Mouse (Mus musculus): ENCODE measurements around the gene Tfdp2. TPM values are rescaled to one million over a fixed set of nuclear protein-coding genes. Genes with fewer than 3 reads are reported as not detected.

Gene Tfdp2
- polyA plus RNA-seq, 1 experiment from 2014 or later: 53.9 TPM

- ATAC-seq (no peak), DNase-seq (ENCODE audit: low spot score) (no peak)
- no peak overlapping the region for H3K27ac ChIP-seq (ENCODE audit: low read length)
- H3K9me3 ChIP-seq (ENCODE audit: low read length): no peaks in the 10 kb centered on the region
- H3K9ac ChIP-seq (replicated peaks; ENCODE audit: low read depth): no peak overlapping the region
- no peak overlapping the region for H3K4me2 ChIP-seq (replicated peaks; ENCODE audit: low read depth, low read length)
- H3K4me1 ChIP-seq (ENCODE audit: insufficient read depth, low read depth, low read length): no peaks in the 10 kb centered on the region
- no peak overlapping the region for H3K4me3 ChIP-seq (ENCODE audit: low read depth, low read length)
- no peaks in the 10 kb centered on the region for H3K27me3 ChIP-seq (replicated peaks; ENCODE audit: insufficient read depth, low read length)
- TF ChIP-seq CTCF (IDR thresholded peaks at IDR 0.05): peak; percentile 52
- TF ChIP-seq EP300 (IDR thresholded peaks at IDR 0.05): no peak
- no peaks in the 10 kb centered on the region for H3K36me3 ChIP-seq (ENCODE audit: insufficient read depth, low read length)
These were observed 21.7 kb downstream of the Tfdp2 start for GRCm38 (mm10) chr9:96217799-96218198.

- ATAC-seq (no peak), DNase-seq (ENCODE audit: low spot score) (no peak)
- Histone ChIP-seq H3K4me1 (ENCODE audit: insufficient read depth, low read depth, low read length) (no peaks in the 10 kb centered on the region), H3K27me3 (replicated peaks; ENCODE audit: insufficient read depth, low read length) (no peaks in the 10 kb centered on the region), H3K9me3 (ENCODE audit: low read length) (no peaks in the 10 kb centered on the region), H3K27ac (ENCODE audit: low read length) (no peak overlapping the region), H3K4me2 (replicated peaks; ENCODE audit: low read depth, low read length) (no peak overlapping the region), H3K4me3 (ENCODE audit: low read depth, low read length) (no peak overlapping the region), H3K36me3 (ENCODE audit: insufficient read depth, low read length) (no peaks in the 10 kb centered on the region), H3K9ac (replicated peaks; ENCODE audit: low read depth) (no peak overlapping the region)
- TF ChIP-seq CTCF (IDR thresholded peaks at IDR 0.05): no peak
- no peak for TF ChIP-seq EP300 (IDR thresholded peaks at IDR 0.05)
- WGBS: 72% methylated on average over 2 of the region's 2 CpGs
These were observed 23.1 kb downstream of the Tfdp2 start for GRCm38 (mm10) chr9:96219114-96219669.

- Histone ChIP-seq H3K4me1 (ENCODE audit: insufficient read depth, low read depth, low read length) (no peaks in the 10 kb centered on the region), H3K4me2 (replicated peaks; ENCODE audit: low read depth, low read length) (no peak overlapping the region), H3K9me3 (ENCODE audit: low read length) (no peaks in the 10 kb centered on the region), H3K9ac (replicated peaks; ENCODE audit: low read depth) (no peak overlapping the region), H3K4me3 (ENCODE audit: low read depth, low read length) (no peak overlapping the region), H3K36me3 (ENCODE audit: insufficient read depth, low read length) (no peaks in the 10 kb centered on the region), H3K27me3 (replicated peaks; ENCODE audit: insufficient read depth, low read length) (no peaks in the 10 kb centered on the region), H3K27ac (ENCODE audit: low read length) (no peak overlapping the region)
- TF ChIP-seq CTCF (IDR thresholded peaks at IDR 0.05): no peak
- no peak for TF ChIP-seq EP300 (IDR thresholded peaks at IDR 0.05)
- DNase-seq (ENCODE audit: low spot score) (no peak), ATAC-seq (no peak)
These were observed 24.3 kb downstream of the Tfdp2 start for GRCm38 (mm10) chr9:96220419-96220818.

GRCm38 (mm10) chr9:96223302-96223701, 27.2 kb downstream of the Tfdp2 start:
- ATAC-seq: no peak
- H3K4me3 ChIP-seq (ENCODE audit: low read depth, low read length): no peak overlapping the region
- TF ChIP-seq EP300 (IDR thresholded peaks at IDR 0.05) (no peak), CTCF (IDR thresholded peaks at IDR 0.05) (no peak)
- no peaks in the 10 kb centered on the region for H3K4me1 ChIP-seq (ENCODE audit: insufficient read depth, low read depth, low read length)
- no peak overlapping the region for H3K4me2 ChIP-seq (replicated peaks; ENCODE audit: low read depth, low read length)
- no peak overlapping the region for H3K9ac ChIP-seq (replicated peaks; ENCODE audit: low read depth)
- H3K27ac ChIP-seq (ENCODE audit: low read length): no peak overlapping the region
- 51% methylated on average over 2 of the region's 2 CpGs for WGBS
- H3K36me3 ChIP-seq (ENCODE audit: insufficient read depth, low read length): no peaks in the 10 kb centered on the region
- H3K9me3 ChIP-seq (ENCODE audit: low read length): no peaks in the 10 kb centered on the region
- peak; percentile 40 for DNase-seq (ENCODE audit: low spot score)
- H3K27me3 ChIP-seq (replicated peaks; ENCODE audit: insufficient read depth, low read length): no peaks in the 10 kb centered on the region

GRCm38 (mm10) chr9:96228285-96228684, 32.2 kb downstream of the Tfdp2 start:
- H3K4me1 ChIP-seq (ENCODE audit: insufficient read depth, low read depth, low read length): no peaks in the 10 kb centered on the region
- H3K9me3 ChIP-seq (ENCODE audit: low read length): no peaks in the 10 kb centered on the region
- no peak overlapping the region for H3K27ac ChIP-seq (ENCODE audit: low read length)
- H3K36me3 ChIP-seq (ENCODE audit: insufficient read depth, low read length): no peaks in the 10 kb centered on the region
- no peak overlapping the region for H3K4me2 ChIP-seq (replicated peaks; ENCODE audit: low read depth, low read length)
- ATAC-seq (no peak), DNase-seq (ENCODE audit: low spot score) (no peak)
- no peak overlapping the region for H3K9ac ChIP-seq (replicated peaks; ENCODE audit: low read depth)
- H3K4me3 ChIP-seq (ENCODE audit: low read depth, low read length): no peak overlapping the region
- no peak for TF ChIP-seq EP300 (IDR thresholded peaks at IDR 0.05)
- H3K27me3 ChIP-seq (replicated peaks; ENCODE audit: insufficient read depth, low read length): no peaks in the 10 kb centered on the region

GRCm38 (mm10) chr9:96230271-96230670, 34.2 kb downstream of the Tfdp2 start:
- Histone ChIP-seq H3K27ac (ENCODE audit: low read length) (no peak overlapping the region), H3K36me3 (ENCODE audit: insufficient read depth, low read length) (no peaks in the 10 kb centered on the region), H3K9me3 (ENCODE audit: low read length) (no peaks in the 10 kb centered on the region), H3K27me3 (replicated peaks; ENCODE audit: insufficient read depth, low read length) (no peaks in the 10 kb centered on the region), H3K4me3 (ENCODE audit: low read depth, low read length) (no peak overlapping the region), H3K9ac (replicated peaks; ENCODE audit: low read depth) (no peak overlapping the region), H3K4me1 (ENCODE audit: insufficient read depth, low read depth, low read length) (no peaks in the 10 kb centered on the region), H3K4me2 (replicated peaks; ENCODE audit: low read depth, low read length) (no peak overlapping the region)
- DNase-seq (ENCODE audit: low spot score) (no peak), ATAC-seq (no peak)
- no peak for TF ChIP-seq CTCF (IDR thresholded peaks at IDR 0.05)
- TF ChIP-seq EP300 (IDR thresholded peaks at IDR 0.05): no peak
- WGBS: 84% methylated on average over 2 of the region's 2 CpGs

GRCm38 (mm10) chr9:96235477-96235876, 39.4 kb downstream of the Tfdp2 start:
- H3K27ac ChIP-seq (ENCODE audit: low read length): no peak overlapping the region
- H3K4me3 ChIP-seq (ENCODE audit: low read depth, low read length): no peak overlapping the region
- DNase-seq (ENCODE audit: low spot score) (no peak), ATAC-seq (no peak)
- TF ChIP-seq EP300 (IDR thresholded peaks at IDR 0.05) (no peak), CTCF (IDR thresholded peaks at IDR 0.05) (no peak)
- H3K27me3 ChIP-seq (replicated peaks; ENCODE audit: insufficient read depth, low read length): no peaks in the 10 kb centered on the region
- H3K9me3 ChIP-seq (ENCODE audit: low read length): no peaks in the 10 kb centered on the region
- H3K36me3 ChIP-seq (ENCODE audit: insufficient read depth, low read length): no peaks in the 10 kb centered on the region
- H3K4me2 ChIP-seq (replicated peaks; ENCODE audit: low read depth, low read length): no peak overlapping the region
- no peaks in the 10 kb centered on the region for H3K4me1 ChIP-seq (ENCODE audit: insufficient read depth, low read depth, low read length)
- no peak overlapping the region for H3K9ac ChIP-seq (replicated peaks; ENCODE audit: low read depth)
- WGBS: 70% methylated on average over 2 of the region's 2 CpGs
